Mouse (Mus musculus) heart, adult 2 months (tissue): Measurements from ENCODE around the gene Tprn.

Experiments
- CTCF ChIP-seq: fragments of 200-600 bp; IDR thresholded peaks from 2 replicates; pipeline ENCODE4 v1.8.1; 2022; ENCODE audit warnings: antibody characterized with exemption, mild to moderate bottlenecking, moderate library complexity
- EP300 ChIP-seq: fragments of 200-500 bp; IDR thresholded peaks from 2 replicates; pipeline ENCODE4 v1.6.1; 2011; ENCODE audit warnings: low read depth, low read length, control low read depth; ENCODE audit not compliant: insufficient read depth
- POLR2A ChIP-seq: fragments of 200-500 bp; IDR thresholded peaks from 2 replicates; pipeline ENCODE4 v1.6.1; 2011; ENCODE audit warnings: mild to moderate bottlenecking, low read depth, low read length, control low read depth; ENCODE audit not compliant: insufficient read depth

GRCm38 (mm10) chr2:25234551-25235220 is 27.7 kb upstream of the Tprn start:
- TF ChIP-seq CTCF (no peak), POLR2A (no peak), EP300 (no peak)
